6 mouse cellular contexts compared by ENCODE assay signal in the genomic region with DNA sequence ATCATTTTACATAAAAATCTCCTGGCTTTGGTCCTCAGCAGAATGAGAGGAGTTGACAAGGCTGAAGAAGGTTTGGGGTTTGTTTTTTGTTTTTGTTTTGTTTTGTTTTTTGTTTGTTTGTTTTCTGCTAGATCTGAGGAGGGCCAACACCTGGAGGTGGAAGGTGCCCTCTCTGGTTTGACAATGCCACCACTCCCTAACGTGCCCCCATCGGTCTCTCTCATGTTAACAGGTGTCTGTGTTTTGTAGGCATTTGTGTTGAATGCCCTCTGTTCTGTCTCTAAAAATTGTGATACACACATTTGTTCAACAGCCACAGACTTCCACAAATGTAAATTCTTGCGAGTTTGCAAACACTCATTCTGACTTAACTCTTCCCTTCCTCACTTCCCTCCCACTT.
"Had no signal": no experiment of that assay in that cellular context is flagged by ENCODE, and none has a peak within 500 bp of the region (broad histone marks: within the 10 kb centered on the region; RNA-seq: fewer than 3 reads in every experiment).

No protein-coding gene starts in this region.

- DNase-seq: liver, embryonic 13.5 days; liver, postnatal 0 days; lung, adult 2 months; lung, postnatal 14 days; lung, postnatal 36 days; right cerebral cortex, postnatal 14 days had no signal
